Mouse (Mus musculus): ENCODE measurements around the gene Phrf1. TPM values are rescaled to one million over a fixed set of nuclear protein-coding genes. Genes with fewer than 3 reads are reported as not detected.
"Not testable (repeated sequence)": the region's sequence is repeated elsewhere in the genome, so short reads cannot be mapped to it uniquely, and the experiment has no call there.

Phrf1 gene
- polyA plus RNA-seq, 1 experiment: 99.9 TPM

- Histone ChIP-seq H3K36me3 (ENCODE audit: control insufficient read depth, insufficient read depth, low read length, poor library complexity, severe bottlenecking) (peaks cover 39% of the 10 kb centered on the region), H3K4me1 (ENCODE audit: control insufficient read depth, insufficient read depth, low read length) (no peaks in the 10 kb centered on the region), H3K27ac (ENCODE audit: insufficient read depth, low read length) (no peak overlapping the region), H3K9ac (ENCODE audit: low read depth, poor library complexity, severe bottlenecking) (no peak overlapping the region), H3K4me3 (ENCODE audit: low read depth, low read length) (no peak overlapping the region), H3K9me3 (replicated peaks; ENCODE audit: control insufficient read depth, insufficient read depth, low read length, poor library complexity, severe bottlenecking) (no peaks in the 10 kb centered on the region), H3K27me3 (ENCODE audit: control insufficient read depth, insufficient read depth, low read length, poor library complexity, severe bottlenecking) (no peaks in the 10 kb centered on the region)
- TF ChIP-seq CTCF (IDR thresholded peaks at IDR 0.05; ENCODE audit: low read depth, low read length) (no peak), EP300 (IDR thresholded peaks at IDR 0.05; ENCODE audit: insufficient read depth, low read depth, low read length) (no peak), POLR2A (IDR thresholded peaks at IDR 0.05; ENCODE audit: insufficient read depth, low read length) (no peak)
Measured at GRCm38 (mm10) chr7:141231111-141231510, 2.5 kb downstream of the Phrf1 start.

GRCm38 (mm10) chr7:141231551-141231950 lies 3.0 kb downstream of the Phrf1 start:
- H3K4me1 ChIP-seq (ENCODE audit: control insufficient read depth, insufficient read depth, low read length): no peaks in the 10 kb centered on the region
- no peaks in the 10 kb centered on the region for H3K27me3 ChIP-seq (ENCODE audit: control insufficient read depth, insufficient read depth, low read length, poor library complexity, severe bottlenecking)
- no peaks in the 10 kb centered on the region for H3K9me3 ChIP-seq (replicated peaks; ENCODE audit: control insufficient read depth, insufficient read depth, low read length, poor library complexity, severe bottlenecking)
- no peak overlapping the region for H3K27ac ChIP-seq (ENCODE audit: insufficient read depth, low read length)
- H3K36me3 ChIP-seq (ENCODE audit: control insufficient read depth, insufficient read depth, low read length, poor library complexity, severe bottlenecking): peaks cover 42% of the 10 kb centered on the region
- TF ChIP-seq CTCF (IDR thresholded peaks at IDR 0.05; ENCODE audit: low read depth, low read length) (no peak), EP300 (IDR thresholded peaks at IDR 0.05; ENCODE audit: insufficient read depth, low read depth, low read length) (no peak), POLR2A (IDR thresholded peaks at IDR 0.05; ENCODE audit: insufficient read depth, low read length) (no peak)
- H3K4me3 ChIP-seq (ENCODE audit: low read depth, low read length): no peak overlapping the region
- H3K9ac ChIP-seq (ENCODE audit: low read depth, poor library complexity, severe bottlenecking): no peak overlapping the region

DNA sequence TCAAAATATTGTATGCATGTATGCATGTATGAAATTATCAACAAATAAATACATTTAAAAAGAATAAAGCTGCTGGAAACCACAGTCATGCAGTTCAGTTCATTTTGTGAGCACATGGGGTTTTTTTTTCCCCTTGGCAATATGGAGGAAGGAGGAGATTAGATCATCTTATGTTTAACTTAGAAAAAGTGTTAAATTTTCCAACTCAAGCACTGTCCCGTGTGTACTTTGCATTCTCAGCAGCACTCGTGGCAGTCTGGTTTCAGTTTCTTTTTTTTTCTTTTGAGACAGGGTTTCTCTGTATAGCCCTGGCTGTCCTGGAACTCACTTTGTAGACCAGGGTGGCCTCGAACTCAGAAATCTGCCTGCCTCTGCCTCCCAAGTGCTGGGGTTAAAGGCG lies 21.9 kb downstream of the Phrf1 start:
- H3K27me3 ChIP-seq (ENCODE audit: control insufficient read depth, insufficient read depth, low read length, poor library complexity, severe bottlenecking); H3K9ac ChIP-seq (ENCODE audit: low read depth, poor library complexity, severe bottlenecking); H3K9me3 ChIP-seq (replicated peaks; ENCODE audit: control insufficient read depth, insufficient read depth, low read length, poor library complexity, severe bottlenecking); H3K27ac ChIP-seq (ENCODE audit: insufficient read depth, low read length); H3K4me3 ChIP-seq (ENCODE audit: low read depth, low read length); H3K4me1 ChIP-seq (ENCODE audit: control insufficient read depth, insufficient read depth, low read length): not testable (repeated sequence)
- peaks cover 85% of the 10 kb centered on the region for H3K36me3 ChIP-seq (ENCODE audit: control insufficient read depth, insufficient read depth, low read length, poor library complexity, severe bottlenecking)

DNA sequence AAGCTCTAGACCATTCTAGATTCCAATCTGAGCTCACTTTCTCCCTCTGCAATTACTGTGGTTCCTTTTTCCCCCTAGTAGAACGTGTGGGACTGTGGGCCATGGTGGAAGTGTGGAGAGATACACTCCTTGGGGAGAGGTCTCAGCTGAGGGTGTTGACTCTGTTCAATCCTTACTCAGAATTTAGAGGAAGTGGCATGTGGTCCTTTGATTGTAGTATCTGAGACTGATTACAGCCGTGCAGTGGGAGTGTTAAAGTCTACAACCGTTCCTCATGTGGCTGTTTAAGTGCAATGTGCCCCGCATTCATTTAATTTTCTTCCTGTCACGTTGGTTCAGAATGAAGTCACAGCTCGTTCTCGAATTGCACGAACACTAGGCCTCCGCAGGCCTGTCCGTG lies 27.6 kb downstream of the Phrf1 start:
- no peaks in the 10 kb centered on the region for H3K27me3 ChIP-seq (ENCODE audit: control insufficient read depth, insufficient read depth, low read length, poor library complexity, severe bottlenecking)
- no peaks in the 10 kb centered on the region for H3K4me1 ChIP-seq (ENCODE audit: control insufficient read depth, insufficient read depth, low read length)
- H3K4me3 ChIP-seq (ENCODE audit: low read depth, low read length): no peak overlapping the region
- no peak overlapping the region for H3K9ac ChIP-seq (ENCODE audit: low read depth, poor library complexity, severe bottlenecking)
- peaks cover 83% of the 10 kb centered on the region for H3K36me3 ChIP-seq (ENCODE audit: control insufficient read depth, insufficient read depth, low read length, poor library complexity, severe bottlenecking)
- H3K27ac ChIP-seq (ENCODE audit: insufficient read depth, low read length): no peak overlapping the region
- no peak for TF ChIP-seq CTCF (IDR thresholded peaks at IDR 0.05; ENCODE audit: low read depth, low read length)
- TF ChIP-seq POLR2A (IDR thresholded peaks at IDR 0.05; ENCODE audit: insufficient read depth, low read length): no peak
- TF ChIP-seq EP300 (IDR thresholded peaks at IDR 0.05; ENCODE audit: insufficient read depth, low read depth, low read length): no peak
- no peaks in the 10 kb centered on the region for H3K9me3 ChIP-seq (replicated peaks; ENCODE audit: control insufficient read depth, insufficient read depth, low read length, poor library complexity, severe bottlenecking)

- TF ChIP-seq CTCF (IDR thresholded peaks at IDR 0.05; ENCODE audit: low read depth, low read length) (no peak), POLR2A (IDR thresholded peaks at IDR 0.05; ENCODE audit: insufficient read depth, low read length) (no peak), EP300 (IDR thresholded peaks at IDR 0.05; ENCODE audit: insufficient read depth, low read depth, low read length) (no peak)
- no peak overlapping the region for H3K27ac ChIP-seq (ENCODE audit: insufficient read depth, low read length)
- no peaks in the 10 kb centered on the region for H3K4me1 ChIP-seq (ENCODE audit: control insufficient read depth, insufficient read depth, low read length)
- no peak overlapping the region for H3K9ac ChIP-seq (ENCODE audit: low read depth, poor library complexity, severe bottlenecking)
- no peaks in the 10 kb centered on the region for H3K9me3 ChIP-seq (replicated peaks; ENCODE audit: control insufficient read depth, insufficient read depth, low read length, poor library complexity, severe bottlenecking)
- peaks cover 56% of the 10 kb centered on the region for H3K36me3 ChIP-seq (ENCODE audit: control insufficient read depth, insufficient read depth, low read length, poor library complexity, severe bottlenecking)
- H3K27me3 ChIP-seq (ENCODE audit: control insufficient read depth, insufficient read depth, low read length, poor library complexity, severe bottlenecking): no peaks in the 10 kb centered on the region
- H3K4me3 ChIP-seq (ENCODE audit: low read depth, low read length): no peak overlapping the region
Measured at GRCm38 (mm10) chr7:141261480-141261879, 32.9 kb downstream of the Phrf1 start.

DNA sequence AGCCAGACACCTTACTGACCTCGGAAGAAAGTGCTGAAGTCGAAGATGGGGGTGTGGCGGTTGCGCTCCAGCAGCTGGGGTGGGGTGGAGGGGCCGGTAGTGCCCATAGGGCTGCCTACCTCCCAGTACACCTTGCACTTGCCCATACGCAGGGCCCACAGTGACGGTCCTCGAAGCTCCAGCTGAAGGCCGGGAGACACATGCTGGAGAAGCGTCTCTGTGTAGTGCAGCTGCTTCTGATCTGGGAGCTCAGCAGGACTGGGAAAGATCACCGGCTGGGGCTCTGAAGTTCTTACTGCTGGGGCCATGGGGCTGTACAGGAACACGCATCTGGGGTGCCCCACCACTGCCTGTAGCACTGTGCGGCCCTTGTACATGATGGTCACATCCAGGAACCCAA lies 35.1 kb downstream of the Phrf1 start:
- no peak overlapping the region for H3K27ac ChIP-seq (ENCODE audit: insufficient read depth, low read length)
- H3K4me3 ChIP-seq (ENCODE audit: low read depth, low read length): no peak overlapping the region
- TF ChIP-seq CTCF (IDR thresholded peaks at IDR 0.05; ENCODE audit: low read depth, low read length) (no peak), EP300 (IDR thresholded peaks at IDR 0.05; ENCODE audit: insufficient read depth, low read depth, low read length) (no peak), POLR2A (IDR thresholded peaks at IDR 0.05; ENCODE audit: insufficient read depth, low read length) (no peak)
- H3K4me1 ChIP-seq (ENCODE audit: control insufficient read depth, insufficient read depth, low read length): no peaks in the 10 kb centered on the region
- no peaks in the 10 kb centered on the region for H3K9me3 ChIP-seq (replicated peaks; ENCODE audit: control insufficient read depth, insufficient read depth, low read length, poor library complexity, severe bottlenecking)
- no peaks in the 10 kb centered on the region for H3K27me3 ChIP-seq (ENCODE audit: control insufficient read depth, insufficient read depth, low read length, poor library complexity, severe bottlenecking)
- no peak overlapping the region for H3K9ac ChIP-seq (ENCODE audit: low read depth, poor library complexity, severe bottlenecking)
- H3K36me3 ChIP-seq (ENCODE audit: control insufficient read depth, insufficient read depth, low read length, poor library complexity, severe bottlenecking): peaks cover 35% of the 10 kb centered on the region
